Mouse (Mus musculus) ES-Bruce4 (cell line): ENCODE measurements at regions not wholly inside any gene's neighbourhood (a gene's known extent, or its start where the extent isn't known, plus 50 kb on each side); places are given as distances from the start of the nearest gene placed in this dataset.

ENCODE experiments used
- CTCF ChIP-seq: IDR thresholded peaks from one replicate; pipeline ENCODE4 v1.8.1; 2011; ENCODE audit warnings: low read depth, low read length
- EP300 ChIP-seq: IDR thresholded peaks from 2 replicates; pipeline ENCODE4 v1.6.1; 2011; ENCODE audit warnings: low read depth, low read length; ENCODE audit not compliant: insufficient read depth

- TF ChIP-seq CTCF = no peak
- no peak for TF ChIP-seq EP300
These were observed 114.7 kb upstream of the Tle3 start for GRCm38 (mm10) chr9:61257488-61257887.
